Mouse (Mus musculus) neural tube, embryonic 11.5 days (tissue): ENCODE data around the gene Rgs3. TPM values are rescaled to one million over a fixed set of nuclear protein-coding genes. Genes with fewer than 3 reads are reported as not detected.

Experiments
- ATAC-seq: fragments of 200-750 bp; cut with Nextera tagmentation; 2 replicates; pipeline ENCODE4 v1.8.0; 2017; ENCODE audit warnings: moderate number of reproducible peaks, mild to moderate bottlenecking, moderate TSS enrichment, moderate library complexity; ENCODE audit not compliant: insufficient read depth, low FRiP score, low TSS enrichment
- DNase-seq: peaks from one replicate; pipeline ENCODE4 v3.0.0-alpha.2; 2015; ENCODE audit warnings: low spot score
- H3K27ac ChIP-seq: fragments of 300-500 bp; sonication (generic); 2 replicates; pipeline ENCODE4 v1.5.1; 2014; ENCODE audit warnings: low read depth, mild to moderate bottlenecking, low read length
- H3K27me3 ChIP-seq: fragments of 300-500 bp; sonication (generic); 2 replicates; pipeline ENCODE4 v1.6.1; 2014; ENCODE audit warnings: mild to moderate bottlenecking, low read length, mixed read lengths; ENCODE audit not compliant: control insufficient read depth, insufficient read depth
- H3K36me3 ChIP-seq: fragments of 300-500 bp; sonication (generic); 2 replicates; pipeline ENCODE4 v1.6.1; 2014; ENCODE audit warnings: mild to moderate bottlenecking, low read length, moderate library complexity, mixed read lengths; ENCODE audit not compliant: control insufficient read depth, insufficient read depth
- H3K4me1 ChIP-seq: fragments of 300-500 bp; sonication (generic); 2 replicates; pipeline ENCODE4 v1.6.1; 2014; ENCODE audit warnings: low read length, mixed read lengths; ENCODE audit not compliant: control insufficient read depth, insufficient read depth
- H3K4me2 ChIP-seq: fragments of 300-500 bp; sonication (generic); 2 replicates; pipeline ENCODE4 v1.6.1; 2014; ENCODE audit warnings: low read depth, mild to moderate bottlenecking, moderate library complexity
- H3K4me3 ChIP-seq: fragments of 300-500 bp; sonication (generic); 2 replicates; pipeline ENCODE4 v1.5.1; 2014; ENCODE audit warnings: low read depth, low read length
- H3K9ac ChIP-seq: fragments of 300-500 bp; sonication (generic); 2 replicates; pipeline ENCODE4 v1.6.1; 2014; ENCODE audit warnings: mild to moderate bottlenecking, low read length
- H3K9me3 ChIP-seq: fragments of 300-500 bp; sonication (generic); 2 replicates; pipeline ENCODE4 v1.6.1; 2016; ENCODE audit warnings: low read length; ENCODE audit not compliant: control insufficient read depth
- WGBS: fragments of 180-500 bp; shearing (Covaris S2); extraction: QIAGEN DNeasy Blood & Tissue Kit; methylation state at CpG from one replicate; pipeline ENCODE4 v1.1.7; 2014; 5-methylcytosine and 5-hydroxymethylcytosine counted together
- polyA plus RNA-seq: library from polyadenylated mRNA; unstranded; fragments of >200 nt; fragmentation: Nextera tagmentation; extraction: Ambion mirVana; gene quantifications from 2 replicates; pipeline ENCODE4 v1.2.1, GENCODE M21; 2014

The Rgs3 gene
- polyA plus RNA-seq, 1 experiment from 2014 or later: 29.4 TPM

DNA sequence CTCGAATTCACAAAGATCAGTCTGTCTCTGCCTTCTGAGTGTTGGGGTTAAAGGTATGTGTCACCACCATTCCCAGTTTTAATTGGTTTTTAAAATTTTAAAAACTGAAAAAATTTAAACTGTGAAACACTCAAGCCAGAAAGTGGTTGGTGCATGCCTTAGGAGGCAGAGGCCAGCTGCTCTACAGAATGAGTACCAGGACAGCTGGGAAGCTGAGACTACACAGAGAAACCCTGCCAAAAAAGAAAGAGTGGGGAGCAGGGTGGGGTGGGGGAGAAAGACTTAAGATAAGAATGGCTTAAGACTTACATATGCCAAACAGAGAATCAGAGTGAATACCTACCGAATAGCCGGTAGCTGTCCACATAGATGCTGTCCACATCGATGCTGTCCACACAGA, 73.6 kb downstream of the Rgs3 start:
- no peaks in the 10 kb centered on the region for H3K9me3 ChIP-seq
- H3K4me1 ChIP-seq: peaks cover 9% of the 10 kb centered on the region
- H3K4me2 ChIP-seq: no peak overlapping the region
- H3K27ac ChIP-seq: no peak overlapping the region
- 91% methylated on average over 4 of the region's 4 CpGs for WGBS
- no peaks in the 10 kb centered on the region for H3K36me3 ChIP-seq
- ATAC-seq (no peak), DNase-seq (no peak)
- H3K4me3 ChIP-seq: no peak overlapping the region
- H3K27me3 ChIP-seq: no peaks in the 10 kb centered on the region
- no peak overlapping the region for H3K9ac ChIP-seq

DNA sequence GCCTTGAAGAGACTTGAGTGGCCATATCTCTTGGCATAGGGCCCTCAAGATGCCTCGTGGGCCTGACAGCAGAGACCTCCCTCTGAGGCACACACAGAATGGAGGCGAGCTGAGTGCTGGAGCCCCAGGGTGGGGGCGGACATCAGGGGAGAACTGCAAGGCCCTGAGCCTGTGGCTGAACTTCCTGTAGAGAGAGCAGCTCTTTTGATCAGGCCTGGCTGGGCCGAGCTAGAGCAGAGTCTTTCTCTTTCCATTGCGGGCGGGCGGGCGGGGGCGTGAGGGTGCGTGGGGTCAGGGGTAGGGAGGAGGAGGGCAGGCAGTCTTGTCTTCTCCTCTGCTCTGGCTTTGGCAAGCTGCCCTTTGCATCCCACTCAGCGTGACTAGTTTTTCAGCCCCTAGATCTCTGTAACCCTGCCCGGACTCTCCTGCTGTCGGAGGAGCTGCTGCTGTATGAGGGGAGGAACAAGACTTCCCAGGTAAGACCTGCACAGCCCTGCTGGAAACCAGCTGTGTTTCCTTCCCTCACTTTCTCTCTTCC, 74.5 kb downstream of the Rgs3 start:
- Histone ChIP-seq H3K9ac (no peak overlapping the region), H3K27ac (no peak overlapping the region), H3K9me3 (no peaks in the 10 kb centered on the region), H3K4me2 (no peak overlapping the region), H3K4me1 (peaks cover 9% of the 10 kb centered on the region), H3K4me3 (no peak overlapping the region), H3K27me3 (no peaks in the 10 kb centered on the region), H3K36me3 (no peaks in the 10 kb centered on the region)
- DNase-seq: no peak
- no peak for ATAC-seq
- 46% methylated on average over 7 of the region's 13 CpGs for WGBS

DNA sequence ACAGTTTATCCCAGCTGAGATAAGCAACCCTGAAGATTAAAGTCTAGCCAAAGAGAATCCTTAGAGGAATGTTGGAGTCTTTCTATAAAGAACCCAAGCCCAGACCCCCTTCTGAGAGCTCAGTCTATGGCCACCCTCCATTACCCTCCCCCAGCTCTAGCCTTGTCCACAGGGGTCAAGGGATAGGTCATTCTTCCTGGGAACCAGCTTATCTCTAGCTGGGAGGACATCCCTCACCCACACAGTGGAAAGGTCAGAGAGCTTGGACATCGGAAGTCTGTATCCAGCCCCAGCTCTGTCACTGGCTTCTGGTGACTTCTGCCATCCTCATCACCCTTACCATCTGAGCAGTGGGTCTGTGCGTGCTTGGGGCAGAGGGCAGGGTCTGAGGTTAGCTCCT, 75.2 kb downstream of the Rgs3 start:
- no peak for DNase-seq
- H3K36me3 ChIP-seq: no peaks in the 10 kb centered on the region
- H3K4me3 ChIP-seq: no peak overlapping the region
- no peaks in the 10 kb centered on the region for H3K9me3 ChIP-seq
- no peaks in the 10 kb centered on the region for H3K27me3 ChIP-seq
- no peak for ATAC-seq
- H3K9ac ChIP-seq: no peak overlapping the region
- no peak overlapping the region for H3K27ac ChIP-seq
- H3K4me1 ChIP-seq: peaks cover 3% of the 10 kb centered on the region
- no peak overlapping the region for H3K4me2 ChIP-seq
- WGBS: 83% methylated on average over 2 of the region's 2 CpGs

DNA sequence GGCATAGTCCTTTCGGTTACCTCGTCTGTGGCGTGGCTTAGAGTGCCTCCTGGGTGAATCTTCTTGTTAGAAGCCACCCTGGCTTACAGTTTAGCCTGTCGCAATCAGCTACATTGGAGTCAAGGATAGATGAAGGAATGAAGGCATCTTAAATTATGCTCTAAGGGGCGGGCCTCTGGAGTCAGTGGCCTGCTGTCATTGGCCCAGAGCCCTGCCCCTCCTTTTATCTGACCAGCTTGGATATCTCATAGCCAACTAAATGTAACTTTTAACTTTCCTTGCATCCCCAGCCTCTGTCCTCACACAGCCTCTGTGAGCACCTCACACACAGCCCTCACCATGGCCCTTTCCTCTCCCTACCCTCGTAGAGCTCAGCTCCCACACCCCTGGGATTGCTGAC, 76.4 kb downstream of the Rgs3 start:
- Histone ChIP-seq H3K9me3 (no peaks in the 10 kb centered on the region), H3K4me3 (no peak overlapping the region), H3K27ac (no peak overlapping the region), H3K9ac (no peak overlapping the region), H3K36me3 (no peaks in the 10 kb centered on the region), H3K4me2 (no peak overlapping the region), H3K27me3 (no peaks in the 10 kb centered on the region), H3K4me1 (no peaks in the 10 kb centered on the region)
- ATAC-seq (no peak), DNase-seq (no peak)
- WGBS: 86% methylated on average over 6 of the region's 6 CpGs

DNA sequence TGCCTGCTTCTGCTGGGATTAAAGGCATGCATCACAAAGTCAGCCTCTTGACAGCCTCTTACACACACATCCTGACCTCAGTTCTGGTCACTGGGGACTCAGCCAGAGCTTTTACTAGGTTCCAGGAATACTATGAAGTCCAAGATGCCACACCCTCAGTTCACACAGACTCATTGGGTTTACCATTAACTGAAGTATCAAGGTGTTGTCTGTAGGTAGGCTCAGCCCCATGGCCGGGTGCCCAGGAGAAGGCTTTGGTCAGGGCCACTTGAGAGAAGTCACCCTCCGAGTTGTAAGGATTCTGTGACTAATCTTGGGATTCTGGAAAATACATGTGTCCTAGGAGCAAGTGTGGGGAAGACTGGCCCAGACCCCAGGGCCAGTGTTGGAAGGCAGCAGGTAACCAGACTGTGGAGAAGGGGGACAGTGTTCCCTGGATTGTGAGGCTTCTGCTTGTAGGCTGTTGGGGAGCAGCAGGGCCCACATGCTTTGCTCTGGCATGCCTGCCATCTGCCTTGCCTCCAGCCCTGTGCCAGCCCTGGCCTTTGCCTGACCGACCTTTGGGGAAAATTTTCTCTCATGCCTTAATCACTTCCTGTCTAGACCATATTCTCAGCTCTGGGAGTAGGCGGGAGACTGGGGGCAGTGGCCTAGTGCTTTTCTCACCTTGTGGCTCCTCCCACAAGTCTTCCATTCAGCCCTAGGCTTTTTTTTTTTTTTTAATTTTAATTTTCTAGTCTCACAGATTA, 78.4 kb downstream of the Rgs3 start:
- DNase-seq (no peak), ATAC-seq (no peak)
- Histone ChIP-seq H3K4me2 (no peak overlapping the region), H3K9me3 (no peaks in the 10 kb centered on the region), H3K4me3 (no peak overlapping the region), H3K9ac (no peak overlapping the region), H3K27ac (no peak overlapping the region), H3K4me1 (no peaks in the 10 kb centered on the region), H3K36me3 (no peaks in the 10 kb centered on the region), H3K27me3 (no peaks in the 10 kb centered on the region)
- 79% methylated on average over 4 of the region's 4 CpGs for WGBS

DNA sequence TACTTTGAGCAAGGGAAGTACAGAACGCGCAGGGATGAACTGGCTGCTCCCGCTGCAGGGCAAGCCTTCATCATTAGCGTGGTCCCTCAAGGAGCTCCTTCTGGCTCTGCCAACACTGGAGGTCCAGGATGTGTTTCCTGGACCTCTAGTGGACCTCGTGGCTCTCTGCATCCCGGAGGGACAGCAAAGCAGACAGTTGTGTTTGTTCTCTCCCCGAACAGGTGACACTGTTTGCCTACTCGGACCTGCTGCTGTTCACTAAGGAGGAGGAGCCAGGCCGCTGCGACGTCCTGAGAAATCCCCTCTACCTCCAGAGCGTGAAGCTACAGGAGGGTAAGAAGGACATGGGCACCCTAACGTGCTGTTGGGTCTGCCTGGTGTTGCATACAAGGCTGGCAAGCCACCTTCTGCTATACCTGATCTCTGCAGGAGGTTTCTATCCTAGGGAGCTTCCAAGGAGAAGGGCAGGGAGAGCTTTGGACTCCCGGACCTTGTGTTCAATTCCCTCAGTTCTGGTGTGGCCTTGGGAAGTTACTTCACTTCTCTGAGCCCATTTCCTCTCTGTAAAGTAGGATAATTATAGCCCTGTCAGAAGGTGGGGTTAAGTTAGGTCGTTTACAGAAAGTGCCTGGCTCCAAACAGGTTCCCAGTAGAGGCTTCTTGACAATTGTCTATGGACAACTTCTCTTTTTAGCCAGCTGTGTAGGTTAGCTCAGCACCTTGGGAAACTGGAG, 81.0 kb downstream of the Rgs3 start:
- H3K9ac ChIP-seq: no peak overlapping the region
- H3K4me3 ChIP-seq: no peak overlapping the region
- H3K4me1 ChIP-seq: no peaks in the 10 kb centered on the region
- 69% methylated on average over 15 of the region's 15 CpGs for WGBS
- H3K27ac ChIP-seq: no peak overlapping the region
- no peak for ATAC-seq
- no peaks in the 10 kb centered on the region for H3K36me3 ChIP-seq
- H3K27me3 ChIP-seq: no peaks in the 10 kb centered on the region
- H3K9me3 ChIP-seq: no peaks in the 10 kb centered on the region
- DNase-seq: no peak
- no peak overlapping the region for H3K4me2 ChIP-seq

DNA sequence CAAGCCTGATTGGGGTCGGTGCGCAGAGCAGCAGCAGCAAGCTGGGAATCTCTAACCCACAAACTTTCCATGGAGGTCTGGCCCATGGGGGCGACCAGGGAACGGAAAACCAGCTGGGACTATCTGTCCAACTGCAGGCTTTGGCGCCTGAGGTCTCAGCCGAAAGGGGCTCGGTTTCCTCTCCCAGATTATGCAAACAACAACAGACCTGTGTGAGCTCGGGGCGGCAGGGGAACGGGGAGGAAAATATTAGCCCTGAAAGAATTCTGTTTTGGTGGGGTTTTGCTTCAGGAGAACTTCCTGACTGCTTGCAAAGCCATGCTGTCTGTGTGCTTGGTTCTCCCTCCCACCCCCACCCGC, 81.6 kb downstream of the Rgs3 start:
- Histone ChIP-seq H3K9me3 (no peaks in the 10 kb centered on the region), H3K27me3 (no peaks in the 10 kb centered on the region), H3K4me3 (no peak overlapping the region), H3K4me1 (no peaks in the 10 kb centered on the region), H3K4me2 (no peak overlapping the region), H3K9ac (no peak overlapping the region), H3K36me3 (no peaks in the 10 kb centered on the region), H3K27ac (no peak overlapping the region)
- 48% methylated on average over 11 of the region's 11 CpGs for WGBS
- DNase-seq (no peak), ATAC-seq (no peak)

DNA sequence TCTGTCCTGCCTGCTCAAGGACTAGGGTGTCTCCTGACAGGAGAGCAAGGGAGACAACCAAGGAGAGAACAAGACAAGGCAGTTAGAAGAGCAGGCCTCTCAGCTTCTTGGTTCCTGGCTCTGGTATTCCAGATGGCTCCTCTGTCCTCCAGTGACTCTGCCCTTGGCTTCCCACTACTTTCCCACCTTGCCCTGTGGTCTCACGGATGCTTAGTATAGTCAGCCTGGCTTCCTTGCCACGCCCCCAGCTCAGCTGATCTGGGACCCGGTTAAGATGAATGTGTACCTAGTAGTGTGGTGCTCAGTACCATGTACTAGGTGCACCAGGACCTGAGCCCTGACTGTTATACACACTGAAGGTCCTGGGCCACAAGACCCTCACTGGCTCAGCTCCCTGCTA, 82.0 kb downstream of the Rgs3 start:
- no peaks in the 10 kb centered on the region for H3K27me3 ChIP-seq
- DNase-seq (no peak), ATAC-seq (no peak)
- H3K4me2 ChIP-seq: no peak overlapping the region
- no peaks in the 10 kb centered on the region for H3K9me3 ChIP-seq
- H3K4me1 ChIP-seq: no peaks in the 10 kb centered on the region
- H3K4me3 ChIP-seq: no peak overlapping the region
- WGBS: 61% methylated on average over 3 of the region's 3 CpGs
- no peak overlapping the region for H3K27ac ChIP-seq
- no peak overlapping the region for H3K9ac ChIP-seq
- H3K36me3 ChIP-seq: no peaks in the 10 kb centered on the region

DNA sequence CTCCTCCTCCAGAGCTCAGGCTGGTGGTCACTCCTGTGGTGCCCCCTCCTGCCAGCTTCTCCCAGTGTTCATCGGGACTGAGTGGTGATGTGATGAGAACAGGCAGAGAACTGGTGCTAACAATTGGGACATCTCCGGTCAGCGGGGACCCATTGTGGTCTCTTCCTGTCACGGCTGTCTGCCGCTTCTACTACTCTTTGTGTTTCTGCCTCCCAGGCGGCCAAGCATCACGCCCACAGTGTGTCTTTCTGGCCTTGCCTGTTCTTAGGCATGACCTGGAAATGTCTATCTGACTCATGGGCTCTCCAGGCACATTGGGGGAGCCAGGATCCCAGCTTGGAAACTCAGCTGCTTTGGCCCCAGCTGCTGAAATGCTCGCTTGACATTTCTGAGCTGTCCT, 83.8 kb downstream of the Rgs3 start:
- no peak overlapping the region for H3K9ac ChIP-seq
- DNase-seq (no peak), ATAC-seq (no peak)
- no peaks in the 10 kb centered on the region for H3K36me3 ChIP-seq
- no peak overlapping the region for H3K4me3 ChIP-seq
- 63% methylated on average over 8 of the region's 8 CpGs for WGBS
- H3K9me3 ChIP-seq: no peaks in the 10 kb centered on the region
- no peak overlapping the region for H3K27ac ChIP-seq
- no peaks in the 10 kb centered on the region for H3K27me3 ChIP-seq
- no peaks in the 10 kb centered on the region for H3K4me1 ChIP-seq
- H3K4me2 ChIP-seq: no peak overlapping the region
